Mouse (Mus musculus) layer of hippocampus, postnatal 10 days (tissue): ENCODE data around the gene Shc4. TPM values are rescaled to one million over a fixed set of nuclear protein-coding genes. Genes with fewer than 3 reads are reported as not detected.

ENCODE experiments used
- DNase-seq, 2 experiments: peaks; one replicate each; pipeline ENCODE4 v3.0.0; 2021; ENCODE audit warnings: low spot score in 2 of 2
- total RNA-seq, 2 experiments: library from RNA; stranded (reverse); gene quantifications; 2 replicates each; pipeline ENCODE4 v1.2.3; 2021

The Shc4 gene
- total RNA-seq, 2 experiments from 2014 or later, result 6.5 to 6.8 TPM

DNA sequence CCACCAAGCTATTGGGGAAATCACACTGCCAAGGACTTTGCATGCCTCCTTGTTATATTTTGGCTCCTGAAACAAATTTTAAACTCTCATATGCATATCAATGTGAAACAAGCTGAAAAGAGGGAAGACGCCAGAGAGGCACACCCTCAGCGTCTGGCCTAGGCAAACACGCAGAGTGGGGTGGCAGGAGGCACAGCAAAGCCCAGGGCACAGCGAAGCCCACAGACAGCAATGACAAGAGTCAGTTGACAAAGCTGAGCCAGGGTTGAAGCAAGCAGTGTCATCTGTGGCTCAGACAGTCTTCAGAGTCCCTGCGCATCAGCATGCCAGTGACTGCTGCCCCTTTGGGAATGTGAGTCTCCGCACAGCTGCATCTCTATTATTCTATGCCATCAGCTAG is 79.0 kb downstream of the Shc4 start:
- DNase-seq, result no peak

DNA sequence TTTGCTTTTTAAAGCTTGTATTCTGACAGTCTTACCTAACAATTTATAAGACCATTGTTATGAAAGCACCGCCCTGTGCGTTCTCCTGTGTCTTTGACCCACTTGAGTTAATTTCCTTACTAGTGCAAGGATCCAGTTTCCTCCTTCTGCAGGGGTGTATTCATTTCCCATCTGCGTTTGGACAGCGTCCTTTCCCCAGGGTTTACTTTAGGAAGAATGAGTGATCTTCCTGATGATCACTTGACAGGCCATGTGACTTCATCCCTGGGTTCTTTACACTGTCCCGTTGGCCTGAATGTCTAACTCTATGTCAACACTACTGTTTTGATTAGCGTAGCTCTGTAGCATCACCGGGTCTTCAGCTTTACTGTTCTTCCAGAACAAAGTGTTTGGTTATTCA is 86.6 kb downstream of the Shc4 start:
- DNase-seq, result no peak

DNA sequence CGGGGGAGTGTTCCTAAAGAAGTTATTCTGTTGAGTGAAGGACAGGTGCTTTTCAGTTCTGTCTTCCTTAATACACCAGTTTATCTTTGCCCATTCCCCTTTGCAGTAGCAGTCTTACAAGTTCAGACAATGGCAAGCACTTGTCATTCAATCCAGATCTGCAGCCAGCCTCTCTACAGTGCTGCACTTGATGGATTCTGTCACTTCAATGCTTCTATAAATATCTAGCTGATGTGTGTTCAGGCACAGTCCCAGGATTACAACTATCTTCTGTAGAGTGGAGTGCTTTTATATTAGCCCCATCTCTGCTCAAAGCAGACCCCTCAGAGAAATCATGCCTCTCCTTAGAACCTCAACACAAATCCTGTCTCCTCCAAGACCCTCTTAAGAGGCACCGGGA is 93.9 kb downstream of the Shc4 start:
- DNase-seq, result no peak

DNA sequence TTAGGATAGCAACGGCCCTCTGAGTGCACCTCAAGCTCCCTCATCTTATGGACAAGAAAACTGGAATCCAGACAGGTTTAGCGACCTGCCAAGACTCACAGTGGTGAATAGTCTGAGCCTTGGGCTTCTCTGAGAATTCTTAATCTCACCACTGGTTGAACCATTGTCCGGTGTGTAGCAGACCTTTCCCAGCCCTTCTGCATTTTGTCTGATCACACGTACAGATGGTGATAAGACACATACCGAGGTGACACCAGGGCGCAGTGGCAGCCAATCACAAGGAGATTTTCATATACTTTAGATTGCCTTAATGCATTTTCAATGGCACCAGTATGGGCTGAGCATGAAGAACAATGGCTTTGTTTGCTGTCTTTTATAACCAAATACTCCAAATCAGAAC is 95.5 kb downstream of the Shc4 start:
- DNase-seq, result no peak

DNA sequence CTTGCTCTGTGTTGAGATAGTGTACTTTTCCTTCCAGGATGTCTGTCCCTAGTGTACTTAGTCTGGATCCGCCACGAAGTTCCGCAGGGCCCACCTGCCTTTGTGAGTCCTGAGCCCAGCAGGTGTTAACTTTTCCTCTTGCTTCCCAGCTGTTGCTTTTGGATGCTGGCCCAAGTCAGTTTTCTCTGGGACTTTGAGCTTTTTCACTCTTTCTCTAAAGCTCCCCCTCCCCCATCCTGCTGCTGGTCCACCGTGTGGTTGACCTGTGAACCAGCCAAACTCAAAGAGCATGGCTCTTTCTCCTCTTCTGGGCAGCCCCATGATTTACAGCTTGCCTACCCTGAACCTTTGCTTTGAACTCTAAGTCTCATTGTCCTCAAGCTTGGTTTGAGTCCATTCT is 97.4 kb downstream of the Shc4 start:
- no peak for DNase-seq

DNA sequence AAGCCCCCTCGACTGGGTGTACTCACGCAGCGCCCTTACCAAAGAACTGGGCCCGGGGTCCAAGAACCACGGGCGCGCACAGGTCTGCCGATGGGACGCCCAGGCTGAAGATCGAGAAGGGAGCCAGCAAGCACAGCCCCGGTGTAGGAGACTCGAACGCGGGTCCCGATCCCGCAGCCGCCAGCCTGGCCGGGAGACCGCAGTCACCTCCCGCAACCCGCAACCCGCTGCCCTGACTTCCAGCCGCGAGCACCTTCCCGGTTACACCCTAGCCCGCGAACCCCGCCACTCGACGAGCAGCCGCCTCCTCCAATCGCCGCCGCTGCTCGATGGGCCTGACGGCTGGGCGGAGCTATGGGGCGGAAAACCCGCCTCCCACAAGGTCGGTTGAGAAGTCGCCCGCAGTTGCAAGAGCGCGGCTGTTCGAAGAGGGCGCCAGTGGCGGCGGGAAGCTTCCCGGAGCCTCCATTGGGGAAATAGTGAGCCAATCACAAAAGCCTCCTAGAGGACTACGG is 99.1 kb downstream of the Shc4 start, which contains the start of gene Cep152:
TSS of gene Cep152 (minus strand) at position 277 of the 515 bp plus-strand sequence.
- peak; percentile 96 to 98 for DNase-seq

DNA sequence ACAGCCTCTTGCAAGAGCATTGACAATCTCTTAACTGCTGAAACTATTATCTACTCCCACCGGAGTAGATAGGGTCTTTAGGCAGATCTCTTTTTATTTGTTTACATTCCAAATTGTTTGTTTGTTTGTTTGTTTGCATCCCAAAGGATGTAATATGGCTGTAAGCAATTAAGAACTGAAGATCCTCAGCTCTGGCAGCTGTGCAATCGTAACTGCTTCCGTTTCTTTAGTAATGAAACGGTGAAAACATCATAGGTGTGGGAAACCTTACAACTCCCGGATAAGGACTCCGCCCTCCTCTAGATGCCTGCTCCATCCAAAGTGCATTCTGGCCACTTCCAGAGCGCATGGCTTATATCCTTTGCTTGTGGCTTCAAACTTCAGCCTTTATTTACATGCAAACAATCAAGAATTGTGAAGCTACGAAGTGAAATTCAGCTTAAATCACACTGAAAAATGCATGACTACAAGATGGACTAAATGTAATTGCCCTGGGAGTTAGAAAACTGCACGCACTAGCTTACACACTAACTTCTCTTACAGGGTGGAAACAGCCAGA is 99.7 kb downstream of the Shc4 start:
- no peak for DNase-seq

DNA sequence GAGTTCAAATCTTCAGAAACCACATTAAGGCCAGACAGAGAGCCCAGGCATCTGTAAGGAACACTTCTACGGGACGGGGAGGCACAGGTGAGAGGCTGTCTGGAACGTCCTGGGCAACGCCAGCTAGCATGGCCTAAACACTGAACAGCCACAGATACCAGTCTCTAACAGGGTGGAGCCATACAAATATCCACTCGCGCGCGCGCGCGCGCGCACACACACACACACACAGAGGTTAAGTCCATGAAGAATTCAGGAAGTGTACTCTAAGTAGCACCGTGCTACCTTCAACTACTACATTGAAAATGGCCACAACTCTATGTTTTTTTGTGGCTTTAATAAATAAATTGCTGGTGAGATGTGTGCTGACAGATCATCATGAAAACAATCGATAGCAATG is 100.7 kb downstream of the Shc4 start:
- no peak for DNase-seq

DNA sequence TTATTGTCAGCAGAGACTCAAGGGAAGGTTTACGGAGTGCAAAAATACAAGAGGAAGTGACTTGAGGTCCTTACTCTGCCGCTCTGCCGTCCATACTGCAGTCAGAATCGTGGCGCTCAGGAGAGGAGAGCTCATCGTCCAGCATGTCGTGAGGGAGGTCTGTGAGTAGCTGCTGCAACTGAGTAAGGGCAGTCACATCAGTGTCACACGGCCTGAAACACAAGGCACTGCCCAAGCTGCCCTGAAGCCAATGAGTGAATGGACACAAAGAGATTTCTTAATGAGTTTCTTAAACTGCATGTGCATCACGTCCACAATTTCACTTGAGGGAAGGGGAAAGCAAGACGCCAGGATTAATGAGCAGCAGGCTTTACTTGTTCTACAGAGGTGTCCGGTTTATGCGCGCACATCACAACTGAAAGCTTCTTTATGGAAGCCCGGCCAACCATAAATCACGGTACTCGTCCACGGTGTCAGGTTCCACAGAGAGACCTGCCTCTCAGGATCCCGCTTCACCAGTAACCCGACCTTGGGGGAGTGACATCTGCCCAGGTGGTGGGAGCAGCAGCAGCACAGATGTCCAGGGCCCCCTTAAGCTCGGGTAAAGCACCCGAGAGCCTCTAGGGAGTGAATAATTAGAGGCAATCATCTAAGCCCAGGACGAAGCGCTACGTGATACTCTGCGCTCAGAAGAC is 103.6 kb downstream of the Shc4 start:
- DNase-seq, result no peak

DNA sequence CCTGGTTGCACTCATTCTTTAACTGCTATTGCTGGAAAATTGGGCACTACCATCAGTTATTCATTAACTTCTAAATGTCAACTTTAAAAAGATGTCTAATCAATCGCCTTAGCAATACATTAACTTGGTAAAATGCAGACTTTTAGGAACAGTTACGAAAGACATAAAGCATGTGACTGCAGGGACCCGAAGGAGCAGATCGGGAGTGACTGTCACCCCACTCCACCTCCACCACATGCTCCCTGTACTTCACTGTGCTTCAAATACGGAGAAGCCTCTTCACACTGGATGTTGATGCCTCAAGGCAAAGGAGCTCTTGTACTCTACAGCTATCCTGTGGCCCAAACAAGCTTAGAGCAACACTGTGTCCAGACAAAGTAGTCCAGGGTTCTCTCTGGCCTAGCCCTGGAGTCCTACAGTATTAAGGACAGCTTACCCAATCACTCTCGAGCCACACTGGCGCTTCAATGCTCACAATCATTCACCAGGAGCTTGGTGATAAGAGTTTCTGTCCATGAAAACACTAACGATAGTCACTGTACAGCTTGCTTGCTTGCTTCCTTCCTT is 108.0 kb downstream of the Shc4 start:
- DNase-seq, result no peak

DNA sequence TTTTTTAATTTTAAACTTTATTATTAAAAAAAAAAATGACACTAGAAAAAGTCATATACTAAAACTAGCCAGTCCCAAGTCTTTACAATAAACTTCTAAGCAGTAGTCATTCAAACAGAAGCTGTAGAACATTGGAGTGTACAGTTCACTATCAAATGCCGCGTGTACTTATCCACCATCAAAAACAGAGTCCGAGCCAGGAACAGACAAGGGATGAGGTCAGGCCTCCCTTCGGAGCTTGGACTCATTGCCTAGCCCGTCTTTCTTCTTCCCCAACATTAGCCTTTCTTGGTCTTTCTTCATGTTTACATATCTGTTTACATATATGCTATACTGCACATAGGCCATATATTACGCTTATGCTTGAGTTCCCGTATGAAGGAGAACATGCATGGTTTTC is 108.5 kb downstream of the Shc4 start:
- DNase-seq, result no peak

DNA sequence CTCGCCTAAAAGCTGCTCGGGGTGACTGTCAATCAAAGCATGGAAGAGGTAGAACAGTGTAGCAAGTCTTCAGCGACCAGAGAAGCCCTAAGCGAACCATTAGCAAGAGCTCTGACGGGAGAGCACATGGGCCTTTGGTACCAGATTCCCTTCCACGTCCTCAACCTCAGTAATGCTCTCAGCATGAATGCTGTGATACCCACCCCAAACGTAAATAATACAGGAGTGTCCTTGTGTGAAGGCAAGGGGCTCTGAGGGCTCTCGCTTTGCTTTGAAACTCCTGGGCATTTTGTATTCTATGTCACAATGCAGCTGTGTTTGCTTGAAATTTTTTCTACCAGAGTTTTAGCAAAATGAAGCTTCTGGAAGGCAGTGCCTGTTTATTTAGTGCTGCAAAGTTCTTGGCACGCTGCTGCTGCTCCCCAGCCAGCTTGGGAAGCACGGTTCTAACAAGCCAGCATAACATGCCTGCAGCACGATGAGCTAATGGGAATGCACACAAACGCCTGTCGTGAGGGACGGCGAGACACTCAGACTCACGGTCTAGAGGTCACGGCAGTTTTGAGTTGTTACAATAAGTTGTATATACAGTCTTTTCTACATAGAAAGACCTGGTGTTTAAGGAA is 117.6 kb downstream of the Shc4 start:
- peak; percentile 56 to 64 for DNase-seq

DNA sequence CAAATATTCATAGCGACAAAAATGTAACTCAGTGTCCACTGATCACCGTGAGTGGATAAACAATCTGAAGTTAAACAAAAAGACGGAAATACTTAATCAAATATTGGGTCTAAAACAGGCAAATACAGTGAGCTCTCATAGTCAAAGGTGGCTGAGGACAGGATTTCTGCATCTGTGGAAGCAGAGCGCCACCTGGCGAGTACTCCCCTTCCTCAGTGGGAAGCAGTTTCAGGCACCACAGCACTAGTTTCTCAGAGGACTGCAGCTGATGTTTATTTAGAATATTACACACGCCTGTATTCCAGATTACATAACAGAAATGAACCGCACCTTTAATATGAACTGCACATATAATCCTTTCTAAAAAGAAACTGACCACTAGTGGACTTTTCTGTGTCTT is 119.3 kb downstream of the Shc4 start:
- DNase-seq, result peak; percentile 62 to 74

DNA sequence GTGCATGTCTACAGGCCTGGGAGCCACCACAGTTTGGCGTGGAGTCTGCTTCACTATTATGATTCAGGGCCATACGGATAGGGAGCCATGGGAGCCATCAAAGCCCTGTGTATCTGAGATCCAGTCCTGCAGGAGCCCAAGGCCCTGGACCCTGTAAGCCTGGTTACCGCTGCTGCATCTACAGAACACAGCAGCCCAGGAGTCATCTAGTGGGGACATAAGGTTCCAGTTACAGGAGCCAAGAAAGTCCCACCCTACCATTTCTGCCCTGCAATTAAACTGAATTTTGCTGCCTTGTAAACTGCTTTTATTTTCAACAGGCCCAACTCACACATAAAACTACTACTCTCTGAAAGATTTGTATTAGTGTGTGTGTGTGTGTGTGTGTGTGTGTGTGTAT is 121.0 kb downstream of the Shc4 start:
- DNase-seq, result no peak

DNA sequence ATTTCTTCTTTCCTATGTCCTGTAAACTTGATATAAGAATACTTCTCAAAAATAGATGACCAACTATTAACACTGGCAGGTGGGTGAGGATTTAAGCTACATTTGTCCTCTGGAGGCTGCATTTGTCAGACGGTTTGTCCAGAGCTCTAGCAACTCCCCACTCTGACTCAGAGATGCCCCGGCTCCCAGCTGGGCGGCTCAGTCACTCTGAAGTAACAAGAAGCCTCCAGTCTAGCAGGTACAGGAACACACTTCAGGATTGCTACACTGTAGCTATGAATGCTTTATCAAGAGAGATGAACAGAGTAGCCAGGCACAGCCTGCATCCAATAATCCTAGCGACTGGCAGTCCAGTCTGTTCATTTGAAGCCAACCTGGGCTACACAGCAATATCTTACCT is 125.0 kb downstream of the Shc4 start:
- no peak for DNase-seq

DNA sequence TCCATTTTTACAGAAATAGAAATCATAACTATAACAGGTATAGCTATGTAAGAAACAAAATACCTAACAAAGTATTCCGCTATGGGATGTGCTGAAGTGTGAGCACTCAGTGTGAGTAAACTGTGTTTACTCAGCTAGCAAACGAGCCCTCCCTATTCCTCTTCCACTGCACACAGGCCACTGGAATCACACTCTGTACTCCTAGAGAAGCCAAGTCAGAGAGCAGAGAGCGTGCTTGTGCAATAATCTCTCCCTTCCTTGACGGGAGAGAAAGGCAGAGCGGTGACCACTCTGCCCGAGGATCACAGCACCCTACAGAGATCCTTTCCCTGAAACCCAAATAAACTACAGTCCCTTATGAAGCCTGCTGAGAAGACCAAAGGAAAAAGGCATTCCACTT is 125.7 kb downstream of the Shc4 start:
- DNase-seq, result no peak

DNA sequence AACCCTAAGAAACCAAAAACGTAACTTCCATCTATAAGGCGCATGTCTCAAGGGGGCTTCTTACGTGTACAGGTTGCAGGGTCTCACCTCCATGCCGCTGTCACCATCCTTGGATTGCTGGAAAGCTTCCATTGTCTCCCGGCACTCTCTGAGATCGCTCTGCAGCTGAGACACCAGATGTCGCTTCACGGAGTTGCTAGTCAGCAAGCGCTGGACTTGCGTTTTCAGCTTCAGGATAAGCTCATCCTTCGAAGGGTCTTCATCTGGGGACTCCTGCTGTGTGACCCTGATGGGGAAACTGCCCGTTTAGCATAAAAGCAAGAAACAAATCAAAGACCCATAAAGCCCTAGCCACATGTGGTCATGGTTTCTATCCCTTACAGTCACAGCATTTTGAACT is 129.2 kb downstream of the Shc4 start:
- no peak for DNase-seq

DNA sequence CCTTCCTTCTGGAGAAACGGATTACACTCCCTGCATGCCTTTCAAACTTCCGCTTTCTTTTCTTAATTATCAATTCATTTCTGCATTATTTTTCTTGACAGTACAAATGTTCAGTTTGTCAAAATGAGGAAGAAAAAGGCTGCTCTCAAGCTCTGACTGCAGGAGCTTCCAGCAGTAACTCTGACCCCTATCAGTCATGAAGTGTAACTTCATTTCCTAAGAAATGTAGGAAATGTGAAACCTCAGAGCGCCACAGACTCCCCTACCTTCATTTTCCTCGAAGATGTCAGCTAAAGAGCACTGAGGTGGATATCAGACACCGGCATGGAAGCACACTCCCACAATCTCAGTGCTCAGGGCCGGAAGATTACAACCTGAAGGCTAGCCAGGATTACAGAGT is 129.9 kb downstream of the Shc4 start:
- DNase-seq, result no peak

DNA sequence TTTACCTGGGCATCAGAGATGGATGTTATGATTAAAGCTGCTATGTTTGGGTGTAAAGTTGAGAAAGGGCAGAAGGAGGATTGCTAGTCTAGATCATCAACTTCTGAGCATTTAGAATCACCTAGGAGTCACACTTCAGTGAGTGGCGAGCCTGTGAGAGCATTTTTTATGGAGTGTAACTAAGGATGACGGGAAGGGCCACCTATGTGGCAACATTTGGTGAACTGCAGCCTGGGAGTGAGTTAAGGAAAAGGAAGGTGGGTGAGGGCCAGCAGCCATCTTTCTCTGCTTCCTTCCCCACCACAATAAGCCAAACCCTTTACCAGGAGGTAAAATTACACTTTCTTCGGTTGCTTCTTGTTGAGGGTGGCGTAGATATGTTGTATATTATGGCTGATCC is 132.1 kb downstream of the Shc4 start:
- no peak for DNase-seq

DNA sequence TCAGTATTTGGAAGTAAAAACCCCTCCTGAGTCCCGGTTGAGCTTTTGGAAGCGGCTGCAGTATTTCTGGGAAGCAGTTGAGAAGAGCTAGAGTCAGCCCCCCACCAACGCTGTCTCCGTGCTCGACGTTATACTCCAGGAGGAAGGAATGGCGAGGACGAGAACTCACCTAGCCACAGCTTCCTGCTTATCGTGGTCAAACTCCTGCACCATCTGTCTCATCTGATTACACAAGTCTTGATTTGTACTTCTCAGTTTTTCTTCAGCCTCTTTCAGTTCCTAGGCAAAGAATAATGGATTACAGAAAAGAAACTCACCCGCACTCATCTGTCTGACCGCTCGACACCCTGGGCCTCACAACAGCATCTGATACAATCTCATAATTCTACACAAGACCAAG is 134.7 kb downstream of the Shc4 start:
- DNase-seq, result no peak

DNA sequence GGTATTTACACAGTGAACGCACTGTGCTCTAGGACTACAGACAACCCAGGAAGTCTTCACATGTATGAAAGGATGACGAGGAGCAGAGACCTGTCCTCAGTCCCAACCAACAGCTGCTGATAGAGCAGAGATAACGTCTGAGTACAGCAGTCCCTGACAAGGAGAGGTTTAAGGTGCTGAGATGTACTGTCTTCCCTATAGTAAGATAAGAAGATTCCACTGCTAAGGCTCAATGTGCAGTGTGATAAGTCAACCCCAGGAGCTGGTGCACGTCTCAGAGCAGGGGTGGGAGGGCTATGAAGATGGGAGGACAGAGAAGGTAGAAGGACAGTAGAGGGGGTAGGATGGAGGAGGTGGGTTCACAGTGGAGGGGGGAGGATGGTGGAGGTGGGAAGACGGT is 142.9 kb downstream of the Shc4 start:
- DNase-seq, result no peak

DNA sequence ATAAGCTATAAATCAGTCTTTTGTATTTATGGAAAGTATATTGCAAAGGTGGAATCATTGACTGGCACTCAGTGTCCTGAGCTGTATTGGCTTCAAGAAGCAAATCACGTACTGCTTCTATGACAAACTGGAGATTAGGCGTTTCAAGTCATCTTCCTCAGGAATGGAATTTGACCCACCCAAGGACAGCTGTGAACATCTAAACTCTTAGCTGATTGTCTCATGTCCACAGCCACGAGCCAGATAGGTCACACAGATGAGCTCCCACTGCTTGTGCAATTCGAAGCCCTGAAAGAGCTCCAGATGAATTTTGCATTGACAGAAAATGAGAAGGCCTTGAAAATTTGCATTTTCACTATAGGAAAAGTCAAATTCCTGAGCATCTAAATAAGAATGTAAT is 146.3 kb downstream of the Shc4 start:
- no peak for DNase-seq
